Mouse (Mus musculus) layer of hippocampus, postnatal 10 days (tissue): ENCODE results near the gene Scube2. TPM values are rescaled to one million over a fixed set of nuclear protein-coding genes. Genes with fewer than 3 reads are reported as not detected.

Experiments used
- DNase-seq, 2 experiments: peaks; one replicate each; pipeline ENCODE4 v3.0.0; 2021; ENCODE audit warnings: low spot score in 2 of 2
- total RNA-seq, 2 experiments: library from RNA; stranded (reverse); gene quantifications; 2 replicates each; pipeline ENCODE4 v1.2.3; 2021

The Scube2 gene
- total RNA-seq, 2 experiments from 2014 or later = 1.8 to 2.1 TPM

DNA sequence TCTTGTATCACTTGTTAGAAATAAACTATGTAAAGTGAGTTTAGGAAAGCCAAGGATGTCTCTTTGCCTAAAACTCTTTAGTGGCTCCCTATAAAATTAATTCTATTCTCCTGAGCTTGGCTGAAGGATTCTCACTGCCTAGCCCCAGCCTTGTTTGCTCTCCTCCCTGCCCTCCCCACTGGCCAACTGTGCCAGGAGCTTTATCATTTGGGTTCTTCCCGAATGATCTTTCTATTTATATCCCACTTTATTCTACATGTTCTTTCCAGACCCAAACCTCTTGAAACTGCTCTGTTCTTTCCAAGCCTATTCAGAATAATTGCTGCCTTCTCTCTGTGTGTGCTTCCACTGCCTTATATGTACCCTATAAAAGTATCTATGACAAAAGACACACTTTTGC lies 62.0 kb downstream of the Scube2 start:
- no peak for DNase-seq

DNA sequence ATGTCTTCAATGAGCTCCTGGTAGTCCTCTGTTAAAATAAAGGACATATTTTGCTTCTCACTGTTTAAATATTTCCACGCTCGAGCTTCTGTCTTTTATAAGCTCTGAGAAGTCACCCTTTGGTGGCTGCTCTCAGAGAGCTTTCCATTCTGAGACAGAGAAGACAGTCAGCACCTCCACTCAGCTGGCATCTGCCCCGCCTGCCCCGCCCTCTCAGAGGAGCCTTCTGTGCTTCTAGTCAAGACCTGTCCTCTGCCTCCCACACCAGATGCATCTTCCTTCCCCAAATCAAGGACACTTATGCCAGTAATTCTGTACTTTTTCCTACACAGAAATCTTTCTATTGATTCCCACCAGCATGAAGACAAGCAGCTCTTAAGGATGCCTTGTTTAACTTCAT lies 64.9 kb downstream of the Scube2 start:
- DNase-seq = no peak

DNA sequence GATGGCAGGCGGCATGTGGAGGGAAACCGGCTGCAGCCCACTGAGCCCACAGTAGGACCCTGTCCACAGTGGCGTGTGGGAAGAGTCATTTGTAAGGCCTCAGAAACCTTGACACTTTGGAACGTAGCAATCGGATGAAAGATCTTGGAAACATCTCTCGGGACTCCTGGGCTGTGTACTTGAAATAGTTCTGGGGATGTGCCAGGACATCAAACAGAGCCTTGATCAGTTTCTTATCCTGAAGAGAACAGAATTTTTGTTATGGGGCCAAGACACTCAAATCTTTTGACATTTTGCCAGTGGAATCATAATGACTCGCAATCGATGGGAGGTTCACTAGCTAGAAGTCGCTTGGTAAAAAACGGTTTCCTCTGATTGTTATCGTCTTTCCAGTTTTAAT lies 66.3 kb downstream of the Scube2 start:
- no peak for DNase-seq

DNA sequence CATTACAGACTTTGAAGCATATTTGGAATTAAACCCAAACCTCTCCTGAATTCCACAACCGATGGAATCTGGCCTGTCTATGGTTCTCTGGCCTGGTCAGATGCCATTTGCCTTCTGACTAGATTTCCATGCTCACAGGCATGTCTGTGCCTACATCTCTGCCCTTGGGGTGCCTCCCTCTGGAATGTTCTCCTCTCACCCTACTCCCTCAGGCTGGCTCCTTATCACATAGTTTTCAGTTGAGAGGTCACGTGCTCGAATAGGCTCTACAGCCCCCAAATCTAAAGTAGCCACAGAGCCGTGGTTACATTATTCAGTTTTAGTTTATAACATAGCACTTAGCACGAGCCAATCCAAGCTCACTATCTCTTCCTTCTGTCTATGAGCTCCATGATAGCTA lies 69.9 kb downstream of the Scube2 start:
- no peak for DNase-seq

DNA sequence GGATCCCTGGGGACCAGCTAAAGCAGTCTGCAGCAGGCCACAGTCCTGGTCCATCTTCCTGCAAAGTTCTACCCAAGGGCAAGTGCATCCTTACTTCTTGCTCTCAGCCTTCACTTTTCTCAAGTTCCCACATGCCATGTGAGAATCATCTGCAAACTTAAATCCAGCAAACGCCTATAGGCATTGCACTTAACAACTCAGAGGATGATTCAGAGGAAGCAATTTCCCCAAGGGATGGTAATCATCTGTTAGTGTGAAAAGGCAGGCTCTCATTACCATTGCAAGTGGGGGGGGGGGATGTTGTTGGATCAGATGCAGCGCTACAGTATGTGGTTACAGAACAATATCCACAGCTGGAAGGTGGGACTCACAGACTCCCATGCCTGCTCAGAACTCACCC lies 70.9 kb downstream of the Scube2 start:
- no peak for DNase-seq

DNA sequence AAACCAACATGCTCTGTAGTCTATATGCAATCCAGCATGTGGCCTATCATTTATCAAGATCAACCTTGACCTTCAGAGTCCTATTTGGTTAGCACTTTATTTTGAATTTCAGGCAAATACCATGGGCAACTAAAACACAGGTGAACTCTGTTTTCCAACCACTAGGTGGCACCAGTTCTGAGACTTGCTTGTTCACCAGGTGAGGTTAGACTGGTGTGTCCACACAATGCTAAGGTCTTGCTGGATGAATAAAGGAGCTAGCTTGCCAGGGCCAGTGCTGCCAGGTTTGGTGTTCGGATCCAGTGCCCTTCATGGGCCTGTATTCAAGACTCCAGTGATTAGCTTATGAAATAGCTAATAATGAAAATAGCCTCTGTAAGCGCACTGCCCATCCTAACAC lies 72.7 kb downstream of the Scube2 start:
- DNase-seq = peak; percentile 34 to 61

DNA sequence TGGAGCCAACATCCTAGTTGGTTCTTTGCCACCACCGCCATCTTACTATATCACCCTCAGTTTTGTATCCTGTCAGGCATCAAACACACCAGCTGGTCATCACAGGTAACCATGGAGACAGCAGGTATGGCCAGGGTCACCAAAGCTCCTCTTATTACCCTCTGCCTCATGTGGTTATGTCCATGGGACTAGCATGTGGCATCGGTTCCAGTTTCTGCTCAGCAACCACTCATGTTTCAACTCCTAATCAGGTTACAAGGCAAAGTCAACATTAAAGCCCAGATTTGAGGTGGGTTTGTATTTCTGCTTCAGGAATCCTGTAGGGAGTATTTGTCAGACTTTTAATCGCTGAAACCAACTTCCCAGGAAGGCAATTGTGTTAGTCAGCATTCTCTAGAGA lies 74.7 kb downstream of the Scube2 start:
- DNase-seq = no peak

DNA sequence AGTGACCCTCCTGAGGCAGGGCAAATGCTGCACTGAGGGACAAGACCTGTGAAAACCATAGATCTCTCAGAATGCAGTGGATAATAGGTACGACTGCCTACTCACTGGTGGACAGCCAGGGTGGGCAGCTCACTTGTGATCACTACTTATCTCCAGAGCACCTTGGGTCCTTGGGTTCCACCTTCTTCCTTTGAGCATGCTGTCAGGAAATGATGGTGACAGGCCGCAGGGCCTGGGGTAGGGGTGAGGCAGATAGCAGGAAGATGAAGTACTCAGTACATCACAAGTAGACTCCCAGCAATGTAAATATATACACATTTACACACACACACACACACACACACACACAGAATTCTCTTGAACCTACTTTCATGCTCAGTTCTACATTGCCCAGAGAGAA lies 77.6 kb downstream of the Scube2 start:
- no peak for DNase-seq

DNA sequence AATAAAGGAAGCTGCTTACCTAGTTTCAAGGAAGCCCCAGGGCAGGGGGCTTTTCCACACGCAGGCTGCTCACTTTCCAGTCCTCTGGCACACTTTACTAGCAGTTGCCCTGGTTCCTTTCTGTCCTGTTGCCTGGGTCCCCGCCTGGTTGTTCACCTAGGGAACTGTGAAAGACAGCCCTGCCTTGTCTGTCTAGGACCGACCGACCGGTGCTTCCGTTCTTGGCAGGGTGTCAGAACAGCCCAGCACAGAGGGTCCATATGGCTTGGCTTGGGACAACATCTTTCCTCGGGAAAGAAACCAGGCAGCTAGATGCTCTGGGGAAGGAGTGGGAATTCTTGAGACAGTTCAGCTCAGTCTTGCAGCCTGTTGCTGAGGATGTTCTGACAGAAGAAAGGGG lies 82.2 kb downstream of the Scube2 start:
- DNase-seq = no peak

DNA sequence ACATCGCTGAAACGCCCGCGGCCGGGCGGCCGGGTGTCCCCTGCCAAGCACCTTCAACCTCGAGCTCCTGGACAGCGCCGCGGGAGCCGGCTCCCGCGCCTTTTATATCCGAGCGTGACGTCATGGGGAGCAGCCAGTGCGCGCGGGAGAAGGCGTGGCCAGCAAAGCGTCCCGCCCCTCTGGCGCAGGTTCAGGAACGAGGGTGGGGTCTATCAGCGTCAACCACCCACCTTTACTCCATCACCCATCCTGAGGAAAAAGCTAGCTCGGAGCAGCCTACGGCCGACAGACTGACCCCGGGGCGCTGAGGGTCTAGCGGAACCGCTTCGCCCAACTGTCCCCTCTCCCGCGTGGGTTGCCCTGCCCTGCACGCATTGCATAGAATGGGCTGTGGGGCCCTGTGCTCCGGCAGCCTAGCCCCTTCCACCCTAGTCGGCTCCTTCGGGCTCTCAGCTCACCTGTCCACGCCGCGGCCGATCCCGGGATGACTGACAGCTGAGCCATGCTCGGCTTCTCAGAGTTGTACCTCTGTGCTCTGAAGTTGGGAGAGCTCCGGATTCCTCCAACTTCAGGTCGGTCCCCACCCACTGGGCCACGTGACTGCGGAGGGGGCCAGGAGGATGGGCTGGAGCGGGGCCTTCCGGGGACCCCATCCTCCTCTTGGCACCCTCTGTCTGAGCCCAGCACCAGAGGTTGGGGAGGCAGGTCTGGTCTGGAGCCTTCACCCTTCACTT lies 83.8 kb downstream of the Scube2 start, which contains the start of gene Nrip3:
Gene Nrip3, minus strand, starts transcription at position 556 of the 734 bp plus-strand sequence.
- DNase-seq = peak; percentile 84 to 90

DNA sequence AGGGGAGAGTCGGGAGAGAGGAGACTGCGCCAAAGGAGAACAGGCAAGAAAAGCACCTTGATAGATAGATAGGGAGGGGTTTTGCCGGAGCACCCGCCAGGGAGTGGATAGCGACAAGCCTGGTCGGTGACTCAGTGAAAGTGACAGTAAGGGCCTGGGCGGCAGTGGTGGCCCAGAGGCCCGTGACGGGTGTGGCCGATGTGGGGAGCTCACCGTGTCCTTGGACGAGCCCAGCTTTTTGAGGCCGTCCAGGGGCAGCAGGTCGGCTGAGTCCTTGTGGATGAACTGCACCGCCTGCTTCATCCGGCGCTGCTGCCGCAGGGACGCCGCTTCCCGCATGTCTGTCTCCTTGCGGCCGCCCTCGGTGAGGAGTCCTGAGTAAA lies 84.4 kb downstream of the Scube2 start:
- no peak for DNase-seq

DNA sequence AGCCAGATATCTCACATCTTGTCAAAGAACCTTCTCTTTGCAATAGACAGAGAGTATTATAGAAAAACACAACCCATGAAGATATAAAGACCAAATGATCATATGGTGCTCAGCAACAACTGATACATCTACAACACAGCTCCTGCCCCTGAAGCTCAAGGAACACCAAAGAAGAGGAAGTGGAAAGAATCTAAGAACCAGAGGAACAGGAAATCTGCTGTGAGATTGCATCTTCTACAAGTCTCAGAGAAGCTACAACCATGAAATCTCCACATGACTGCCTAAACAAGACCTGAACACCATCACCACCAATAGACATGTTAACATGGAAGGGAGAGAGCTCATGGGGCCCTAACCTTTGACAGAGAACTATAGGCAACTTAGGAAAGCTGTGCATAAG lies 93.2 kb downstream of the Scube2 start:
- no peak for DNase-seq

DNA sequence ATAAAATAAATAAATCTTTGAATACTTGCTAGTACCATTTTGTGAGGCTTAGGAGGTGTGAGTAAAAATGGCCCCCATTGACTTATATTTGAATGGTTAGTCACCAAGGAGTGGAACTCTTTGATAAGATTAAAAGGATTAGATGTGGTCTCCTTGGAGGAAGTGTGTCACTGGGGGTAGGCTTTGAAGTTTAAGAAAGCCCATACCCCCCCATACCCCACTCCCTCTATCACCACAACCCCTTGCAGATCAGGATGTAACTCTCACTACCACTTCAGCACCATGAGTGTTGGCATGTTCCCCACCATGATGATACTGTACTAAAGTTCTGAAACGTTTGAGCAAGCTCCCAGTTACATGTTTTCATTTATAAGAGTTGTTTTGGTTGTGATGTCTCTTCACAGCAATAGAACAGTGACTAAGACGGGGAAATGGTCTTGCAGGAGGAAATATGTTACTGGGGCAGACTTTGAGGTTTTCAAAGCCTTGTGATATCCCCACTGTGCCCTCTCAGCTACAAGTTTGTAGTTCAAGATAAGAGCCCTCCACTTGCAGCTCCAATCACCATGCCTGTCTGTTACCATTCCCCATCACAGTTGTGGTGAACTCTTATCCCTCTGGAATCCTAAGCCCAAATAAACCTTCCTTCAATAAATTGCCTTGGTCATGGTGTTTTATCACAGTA lies 96.6 kb downstream of the Scube2 start:
- DNase-seq = no peak

DNA sequence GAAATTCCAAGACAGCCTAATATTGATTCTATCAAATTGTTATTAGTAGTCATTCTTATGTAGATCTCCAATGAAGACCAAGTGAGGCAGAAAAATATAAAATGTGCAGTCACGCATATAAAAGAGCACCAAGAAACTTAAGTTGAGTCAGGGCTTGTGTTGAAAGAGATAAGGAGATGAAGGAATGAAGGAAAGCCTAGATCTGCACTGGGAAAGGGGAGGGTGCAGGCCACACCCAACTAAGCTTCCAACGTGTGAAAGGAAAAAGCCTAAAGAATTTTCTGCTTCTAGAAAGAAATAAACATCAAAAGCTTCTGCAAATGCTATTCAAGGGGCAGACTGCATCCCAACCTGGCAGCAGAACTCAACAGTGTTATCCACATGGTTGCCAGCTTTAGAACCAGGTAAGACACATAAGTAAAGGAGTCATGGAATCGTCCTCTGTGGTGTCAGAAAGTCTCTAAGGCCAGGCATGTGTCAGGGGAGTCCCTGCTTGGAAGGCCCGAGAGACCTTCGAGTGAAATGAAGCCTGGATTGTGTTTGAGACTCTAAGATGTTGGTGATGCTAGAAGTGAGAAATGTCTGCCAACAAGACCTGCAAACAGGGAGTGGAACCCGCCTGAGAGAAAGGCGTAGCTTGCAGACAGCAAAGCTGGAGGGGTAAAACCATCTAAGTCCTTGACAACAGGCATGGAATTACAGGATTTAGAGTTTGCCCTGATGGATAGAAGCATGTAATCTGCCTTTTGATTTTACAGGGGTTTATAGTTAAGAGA lies 97.7 kb downstream of the Scube2 start:
- DNase-seq = no peak

DNA sequence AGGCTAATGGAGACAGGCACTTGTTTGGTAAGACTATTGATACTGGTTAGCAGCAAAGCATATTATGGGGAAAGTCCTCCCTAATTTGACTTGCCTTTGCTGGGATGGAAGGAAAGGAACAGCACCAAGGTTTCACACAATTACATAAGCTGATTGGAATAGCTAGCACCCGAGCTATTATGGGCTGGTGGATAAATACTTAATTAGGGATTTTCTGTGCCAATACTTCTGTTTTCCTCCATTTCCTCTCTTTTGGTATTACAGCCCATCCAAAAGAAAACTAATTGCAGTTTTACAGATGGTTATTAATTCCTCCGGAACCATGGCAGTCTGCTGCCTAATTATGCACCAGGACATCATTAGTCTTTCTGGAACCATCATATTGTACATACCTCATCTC lies 101.5 kb downstream of the Scube2 start:
- DNase-seq = no peak

DNA sequence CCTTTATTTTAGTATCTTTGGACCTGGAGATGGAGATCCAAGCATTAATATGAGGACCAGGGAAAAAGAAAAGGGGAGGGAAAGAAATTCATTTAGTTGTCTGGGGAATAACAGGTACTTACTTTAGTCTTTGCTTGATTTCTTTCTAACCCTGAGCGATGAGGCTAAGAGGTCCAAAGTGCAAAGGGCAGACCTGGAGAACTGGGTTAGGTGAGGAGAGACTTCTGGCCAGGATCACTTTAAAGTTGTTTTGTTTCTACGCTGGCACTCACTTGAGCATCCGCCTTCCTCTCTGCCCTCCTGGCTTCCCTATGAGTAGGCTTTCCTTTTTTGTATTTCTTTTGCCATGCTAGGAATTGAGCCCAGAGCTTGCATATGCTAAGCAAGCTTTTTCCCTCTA lies 109.2 kb downstream of the Scube2 start:
- DNase-seq = no peak

DNA sequence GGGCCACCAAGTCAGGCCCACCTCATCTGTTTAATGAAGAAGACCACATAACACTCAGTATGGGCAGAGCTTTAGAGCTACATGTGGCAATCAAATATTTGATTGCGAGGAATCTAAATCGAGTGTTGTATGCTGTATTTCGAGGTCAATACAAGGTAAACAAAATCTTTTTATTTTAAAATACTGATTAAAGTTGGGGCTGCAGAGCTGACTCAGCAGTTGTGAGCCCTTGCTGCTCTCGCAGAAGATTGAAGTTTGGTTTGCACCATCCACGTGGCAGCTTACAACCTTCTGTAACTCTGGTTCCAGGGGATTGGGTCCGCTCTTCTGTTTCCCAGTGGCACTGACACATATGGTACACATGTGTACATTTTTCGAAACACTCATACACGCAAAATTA lies 111.4 kb downstream of the Scube2 start:
- no peak for DNase-seq

DNA sequence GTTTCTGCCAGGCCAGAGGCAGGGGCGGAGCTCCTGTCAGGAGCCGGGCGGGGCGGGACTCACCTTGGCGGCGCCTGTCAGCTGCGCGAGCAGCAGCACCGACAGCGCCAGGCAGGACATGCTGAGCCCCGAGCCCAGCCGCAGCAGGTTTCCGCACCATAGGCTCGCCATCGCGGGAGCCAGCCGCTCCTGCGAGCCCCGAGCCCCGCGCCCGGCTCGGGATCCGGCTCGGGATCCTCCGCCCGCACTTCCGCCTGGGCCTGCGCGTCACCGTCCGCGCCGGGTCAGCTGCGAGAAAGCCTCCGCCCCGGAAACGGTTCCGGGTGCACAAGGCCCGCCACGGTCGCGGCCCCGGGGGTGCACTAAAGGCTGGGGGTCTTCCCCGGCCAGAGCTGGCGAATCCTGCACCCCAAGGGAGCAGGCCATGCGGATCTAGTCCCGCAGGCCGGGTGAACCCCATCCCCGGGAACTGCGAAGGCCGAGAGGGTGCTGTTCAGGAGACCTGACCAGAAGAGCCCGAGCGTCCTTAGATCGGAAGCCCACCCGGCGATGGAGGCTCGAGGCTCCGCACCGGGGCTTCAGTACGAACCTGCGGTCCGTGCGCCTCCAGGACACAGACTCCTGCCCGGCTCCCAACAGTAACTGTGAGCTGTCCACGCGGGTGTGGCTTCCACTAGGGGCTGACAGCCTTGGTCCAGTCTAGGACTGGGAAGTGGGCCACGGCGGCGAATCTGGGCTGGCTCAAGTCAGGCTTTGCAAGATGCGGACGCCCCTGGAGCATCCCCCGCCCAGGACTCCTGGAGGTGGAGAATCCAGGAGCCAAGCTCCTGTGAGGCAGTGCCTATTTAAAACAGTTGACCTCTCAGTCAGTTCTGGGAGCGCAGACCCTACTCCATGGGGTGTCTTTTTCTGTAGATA lies 113.2 kb downstream of the Scube2 start, which contains the start of gene Tmem9b:
Gene Tmem9b, minus strand, starts transcription at position 868 of the 918 bp plus-strand sequence.
- DNase-seq = peak; percentile 82 to 87

DNA sequence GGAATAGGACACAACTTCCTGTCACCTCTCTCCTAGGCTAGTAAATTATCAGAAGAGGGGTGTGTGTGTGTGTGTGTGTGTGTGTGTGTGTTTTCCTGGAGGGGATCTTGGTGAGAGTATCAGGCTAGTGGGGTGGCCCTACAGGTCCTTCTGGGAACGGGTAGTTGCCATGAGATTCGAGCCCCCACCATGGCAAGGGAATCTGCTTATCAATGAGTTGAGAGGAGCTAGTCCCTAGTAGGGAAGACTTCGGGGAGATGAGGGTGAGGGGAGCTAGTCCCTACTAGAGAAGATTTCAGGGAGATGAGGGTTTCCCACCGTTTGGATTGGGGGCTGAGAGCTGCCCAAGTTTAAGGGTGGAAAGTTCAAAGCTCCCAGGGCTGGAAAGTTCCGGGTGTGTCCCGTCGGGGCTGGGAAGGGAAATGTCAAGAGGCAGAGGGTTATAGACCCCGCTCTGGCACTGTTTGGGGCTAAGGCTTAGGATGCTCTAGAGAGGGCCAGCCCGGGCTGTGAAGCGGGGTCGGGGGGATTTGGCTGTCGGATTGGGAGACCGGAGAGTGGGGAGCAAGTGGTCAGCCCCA lies 114.0 kb downstream of the Scube2 start:
- peak in 1 of 2 experiments; percentile 21 for DNase-seq
